Mouse (Mus musculus): ENCODE results near the gene Spg7.

DNA sequence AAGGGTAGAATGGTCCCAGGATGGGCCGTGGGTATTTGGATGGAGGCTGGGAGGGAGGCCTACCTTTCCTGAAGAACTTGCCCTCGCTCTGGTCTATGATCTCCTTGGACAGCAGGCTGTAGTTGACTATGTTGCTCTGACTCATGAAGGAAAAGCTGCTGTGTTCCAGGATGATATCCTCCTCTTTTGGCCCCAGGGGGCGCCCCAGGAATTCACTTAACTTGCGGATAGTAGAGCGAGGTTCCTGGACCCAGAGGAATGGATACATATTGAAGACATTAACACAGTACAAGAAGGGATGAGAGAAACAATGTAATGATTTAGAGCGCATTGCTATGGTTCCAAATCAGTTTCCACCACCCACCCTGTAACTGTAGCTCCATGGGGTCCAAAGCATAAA is 82.5 kb downstream of the Spg7 start:
- TF ChIP-seq GATA1 (IDR thresholded peaks at IDR 0.05; ENCODE audit: borderline replicate concordance, low read length) (no peak), FLI1 (IDR thresholded peaks at IDR 0.05; ENCODE audit: low read length) (no peak)

All from megakaryocyte, embryonic 14.5 days (primary cell).